Mouse (Mus musculus) thymus, adult 2 months (tissue): Measurements from ENCODE around the gene Papss1.

ENCODE experiments used
- CTCF ChIP-seq: fragments of 200-500 bp; IDR thresholded peaks from 2 replicates; pipeline ENCODE4 v1.5.1; 2012; ENCODE audit warnings: mild to moderate bottlenecking, control low read depth, low read length, moderate library complexity, borderline replicate concordance; ENCODE audit not compliant: control insufficient read depth, poor library complexity, insufficient read depth; ENCODE audit errors: extremely low read depth
- POLR2A ChIP-seq: fragments of 200-500 bp; IDR thresholded peaks from 2 replicates; pipeline ENCODE4 v1.6.1; 2012; ENCODE audit warnings: mild to moderate bottlenecking, low read length, control low read depth, moderate library complexity; ENCODE audit not compliant: control insufficient read depth, poor library complexity, insufficient read depth; ENCODE audit errors: extremely low read depth

- TF ChIP-seq CTCF (no peak), POLR2A (no peak)
Observed at GRCm38 (mm10) chr3:131586818-131587217, 22.2 kb downstream of the Papss1 start.
